Mouse (Mus musculus) ES-Bruce4 (cell line): ENCODE results near the gene Ago1. TPM values are rescaled to one million over a fixed set of nuclear protein-coding genes. Genes with fewer than 3 reads are reported as not detected.
A peak's percentile ranks its signal among the peaks of the same experiment; 100 is the strongest.

Experiments
- H3K27ac ChIP-seq: 2 replicates; pipeline ENCODE4 v1.5.1; 2012; ENCODE audit warnings: low read length, inconsistent platforms; ENCODE audit not compliant: insufficient read depth
- H3K27me3 ChIP-seq: 2 replicates; pipeline ENCODE4 v1.6.1; 2012; ENCODE audit warnings: mild to moderate bottlenecking, low read length, inconsistent platforms; ENCODE audit not compliant: control insufficient read depth, poor library complexity, insufficient read depth, severe bottlenecking
- H3K36me3 ChIP-seq: 2 replicates; pipeline ENCODE4 v1.6.1; 2012; ENCODE audit warnings: inconsistent platforms, mild to moderate bottlenecking, low read length, moderate library complexity; ENCODE audit not compliant: control insufficient read depth, poor library complexity, insufficient read depth, severe bottlenecking
- H3K4me1 ChIP-seq: one replicate; pipeline ENCODE4 v1.8.1; 2011; ENCODE audit warnings: low read length; ENCODE audit not compliant: control insufficient read depth, insufficient read depth
- H3K4me3 ChIP-seq: 2 replicates; pipeline ENCODE4 v1.5.1; 2011; ENCODE audit warnings: low read depth, mild to moderate bottlenecking, low read length
- H3K9ac ChIP-seq: 2 replicates; pipeline ENCODE4 v1.6.1; 2012; ENCODE audit warnings: low read depth, mild to moderate bottlenecking, inconsistent platforms; ENCODE audit not compliant: poor library complexity, severe bottlenecking
- H3K9me3 ChIP-seq: replicated peaks from 2 replicates; pipeline ENCODE4 v1.6.1; 2012; ENCODE audit warnings: mild to moderate bottlenecking, low read length, inconsistent platforms; ENCODE audit not compliant: control insufficient read depth, poor library complexity, insufficient read depth, severe bottlenecking
- CTCF ChIP-seq: IDR thresholded peaks from one replicate; pipeline ENCODE4 v1.8.1; 2011; ENCODE audit warnings: low read depth, low read length
- EP300 ChIP-seq: IDR thresholded peaks from 2 replicates; pipeline ENCODE4 v1.6.1; 2011; ENCODE audit warnings: low read depth, low read length; ENCODE audit not compliant: insufficient read depth
- POLR2A ChIP-seq: IDR thresholded peaks from one replicate; pipeline ENCODE4 v1.8.1; 2011; ENCODE audit warnings: low read length; ENCODE audit not compliant: insufficient read depth
- polyA plus RNA-seq: library from polyadenylated mRNA; stranded (reverse); fragments of >200 nt; gene quantifications from 2 replicates; pipeline ENCODE4 v1.2.4, GENCODE M21; 2011; ENCODE audit warnings: low read depth; ENCODE audit not compliant: missing spikeins, insufficient read depth, insufficient read length

The Ago1 gene
- 44.6 and 44.8 TPM in 2 replicates for polyA plus RNA-seq

- no peaks in the 10 kb centered on the region for H3K27me3 ChIP-seq
- peaks cover 4% of the 10 kb centered on the region for H3K4me1 ChIP-seq
- TF ChIP-seq EP300 (peak; percentile 73; the same call in 1 of the 2 replicates), CTCF (peak; percentile 73), POLR2A (no peak)
- peak within 1 kb of the TSS; percentile 81 for H3K27ac ChIP-seq
- H3K9me3 ChIP-seq, result no peaks in the 10 kb centered on the region
- no peaks in the 10 kb centered on the region for H3K36me3 ChIP-seq
- H3K4me3 ChIP-seq, result peak within 1 kb of the TSS; percentile 90
- H3K9ac ChIP-seq, result peak within 1 kb of the TSS; percentile 95
These were observed at the start of gene Ago1 for GRCm38 (mm10) chr4:126468285-126468901. Gene Ago1, minus strand, starts transcription at chr4:126468583.

GRCm38 (mm10) chr4:126512308-126513066, 44.1 kb upstream of the Ago1 start:
- no peaks in the 10 kb centered on the region for H3K9me3 ChIP-seq
- TF ChIP-seq POLR2A (no peak), EP300 (no peak), CTCF (no peak)
- H3K9ac ChIP-seq, result no peak overlapping the region
- H3K4me1 ChIP-seq, result no peaks in the 10 kb centered on the region
- no peaks in the 10 kb centered on the region for H3K36me3 ChIP-seq
- H3K27me3 ChIP-seq, result no peaks in the 10 kb centered on the region
- H3K27ac ChIP-seq, result no peak overlapping the region
- H3K4me3 ChIP-seq, result no peak overlapping the region

GRCm38 (mm10) chr4:126511013-126511412, 42.6 kb upstream of the Ago1 start:
- TF ChIP-seq EP300 (no peak), CTCF (no peak), POLR2A (no peak)
- Histone ChIP-seq H3K4me1 (no peaks in the 10 kb centered on the region), H3K27me3 (no peaks in the 10 kb centered on the region), H3K36me3 (no peaks in the 10 kb centered on the region), H3K9me3 (no peaks in the 10 kb centered on the region), H3K4me3 (no peak overlapping the region), H3K27ac (no peak overlapping the region), H3K9ac (no peak overlapping the region)

- H3K9ac ChIP-seq, result no peak overlapping the region
- no peaks in the 10 kb centered on the region for H3K4me1 ChIP-seq
- H3K27me3 ChIP-seq, result no peaks in the 10 kb centered on the region
- H3K4me3 ChIP-seq, result no peak overlapping the region
- no peak overlapping the region for H3K27ac ChIP-seq
- H3K36me3 ChIP-seq, result no peaks in the 10 kb centered on the region
- TF ChIP-seq POLR2A (no peak), CTCF (no peak), EP300 (no peak)
- no peaks in the 10 kb centered on the region for H3K9me3 ChIP-seq
These were observed 40.7 kb upstream of the Ago1 start for GRCm38 (mm10) chr4:126509072-126509471.

GRCm38 (mm10) chr4:126508110-126508899, 39.9 kb upstream of the Ago1 start:
- no peak for TF ChIP-seq POLR2A
- no peaks in the 10 kb centered on the region for H3K36me3 ChIP-seq
- no peaks in the 10 kb centered on the region for H3K4me1 ChIP-seq
- no peak overlapping the region for H3K9ac ChIP-seq
- no peak overlapping the region for H3K4me3 ChIP-seq
- H3K27me3 ChIP-seq, result no peaks in the 10 kb centered on the region
- H3K27ac ChIP-seq, result no peak overlapping the region
- no peaks in the 10 kb centered on the region for H3K9me3 ChIP-seq
